Mouse (Mus musculus) retina, postnatal 7 days (tissue): ENCODE data around the gene Zfp940.

Experiments
- DNase-seq: peaks from one replicate; pipeline ENCODE4 v3.0.0-alpha.2; 2012; ENCODE audit warnings: low read depth, low spot score

Zfp940 gene

DNA sequence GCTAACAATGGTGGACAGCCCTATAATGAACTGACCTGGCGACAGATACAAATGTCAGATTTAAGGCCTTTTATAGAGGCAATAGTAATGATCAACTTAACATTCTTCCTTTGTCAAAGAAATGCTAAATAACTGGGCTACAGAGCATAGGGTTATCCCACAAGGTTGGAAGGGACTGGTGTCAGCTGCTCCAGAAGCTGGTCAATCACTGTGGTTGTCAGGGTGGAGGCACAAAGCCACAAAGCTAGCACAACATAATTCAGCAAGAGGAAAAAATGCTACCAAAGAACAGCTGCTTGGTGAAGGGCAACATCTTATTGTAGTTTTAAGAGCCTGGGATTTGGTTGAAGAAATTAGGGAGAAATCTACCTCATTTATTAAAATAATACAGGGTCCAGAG, 41.2 kb downstream of the Zfp940 start:
- no peak for DNase-seq

DNA sequence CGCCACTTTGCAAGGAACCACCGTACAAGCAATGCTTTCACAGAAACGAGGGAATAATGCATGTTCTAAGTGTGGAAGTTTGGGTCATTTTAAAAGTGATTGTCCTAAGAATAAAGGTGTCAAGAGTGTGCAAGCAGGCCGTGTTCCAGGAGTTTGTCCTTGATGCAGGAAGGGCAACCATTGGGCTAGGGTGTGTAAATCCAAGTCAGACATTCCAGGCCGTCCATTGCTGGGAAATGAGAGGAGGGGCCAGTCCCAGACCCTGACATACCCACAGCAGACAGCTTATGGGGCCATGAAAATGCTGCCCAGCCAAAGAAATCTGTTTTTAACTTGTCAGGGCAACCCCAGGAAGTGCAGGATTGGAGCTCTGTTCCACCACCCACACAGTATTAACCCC, 46.4 kb downstream of the Zfp940 start:
- DNase-seq, result no peak

GRCm38 (mm10) chr7:29792906-29793305, 60.6 kb downstream of the Zfp940 start:
- DNase-seq, result no peak

DNA sequence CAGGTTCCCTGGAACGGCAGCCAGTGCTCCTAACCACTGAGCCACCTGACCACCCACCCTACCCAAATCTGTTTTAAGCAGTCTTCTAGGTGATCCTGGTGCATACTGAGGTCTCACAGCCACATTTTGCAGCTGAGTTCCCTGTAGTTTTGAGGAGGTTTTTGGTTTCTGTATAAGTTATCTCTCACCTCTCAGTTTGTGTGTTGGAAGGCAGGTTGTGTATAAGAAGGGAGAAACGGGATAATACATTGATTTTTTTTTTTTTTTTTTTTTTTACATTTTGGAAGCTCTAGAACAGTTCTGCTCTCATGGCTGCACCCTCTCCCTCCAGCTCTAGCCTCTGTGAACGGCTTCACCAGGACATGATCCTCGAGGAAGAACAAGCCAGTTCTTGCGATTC, 67.6 kb downstream of the Zfp940 start:
- DNase-seq, result no peak

DNA sequence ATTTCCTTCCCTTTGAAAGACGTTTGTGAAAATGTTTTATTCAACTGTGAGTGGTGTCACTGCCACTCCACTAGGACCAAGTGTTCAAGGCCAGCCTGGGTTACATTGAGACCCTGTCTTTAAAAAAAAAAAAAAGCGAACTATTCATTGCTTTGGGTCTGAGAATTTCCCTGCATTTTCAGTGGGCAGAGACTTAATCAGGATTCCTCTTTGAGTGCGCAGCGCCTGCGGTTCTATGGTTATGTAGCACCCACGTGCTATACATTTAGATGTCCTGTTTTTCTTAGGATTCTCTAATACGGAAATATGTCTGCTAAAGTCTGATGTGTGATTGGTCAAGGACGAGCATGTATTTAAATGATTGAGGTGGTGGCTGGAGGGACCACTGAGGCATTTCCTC, 68.4 kb downstream of the Zfp940 start:
- DNase-seq, result no peak

- DNase-seq, result peak; percentile 83
These were observed 69.5 kb downstream of the Zfp940 start, which contains the start of gene Zfp30 for GRCm38 (mm10) chr7:29783871-29784551. Zfp30 (plus strand) TSS chr7:29783998.
